Mouse (Mus musculus): ENCODE data around the gene Gm45062.

DNA sequence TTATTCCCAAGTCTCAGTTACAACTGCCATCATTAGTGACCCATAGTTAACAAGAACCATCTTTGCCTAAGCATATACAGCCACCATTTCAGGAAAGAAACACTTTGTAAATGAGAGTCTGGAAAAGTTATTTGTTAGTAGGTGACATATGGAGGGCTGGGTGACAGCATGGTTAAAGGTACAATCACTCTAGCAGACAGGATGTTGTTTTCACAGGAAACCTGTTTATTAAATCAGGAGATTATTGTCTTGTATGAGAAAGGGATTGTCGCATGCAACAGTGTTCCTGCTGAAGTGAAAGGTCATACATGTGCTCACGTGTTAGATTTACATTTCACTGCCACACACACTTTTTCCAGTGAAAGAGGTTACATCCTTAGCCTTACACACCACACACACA lies 92.3 kb downstream of the Gm45062 start:
- TF ChIP-seq CTCF (IDR thresholded peaks at IDR 0.05) (no peak), EP300 (IDR thresholded peaks at IDR 0.05) (no peak)
